Mouse (Mus musculus) hindbrain, embryonic 14.5 days (tissue): Measurements from ENCODE around the gene Gm28102. TPM values are rescaled to one million over a fixed set of nuclear protein-coding genes. Genes with fewer than 3 reads are reported as not detected.
"Not testable (repeated sequence)": the region's sequence is repeated elsewhere in the genome, so short reads cannot be mapped to it uniquely, and the experiment has no call there.

Source experiments
- ATAC-seq: fragments of 200-750 bp; cut with Nextera tagmentation; 2 replicates; pipeline ENCODE4 v1.8.0; 2017; ENCODE audit warnings: moderate number of reproducible peaks, mild to moderate bottlenecking, moderate TSS enrichment, moderate library complexity; ENCODE audit not compliant: low FRiP score
- DNase-seq: peaks from one replicate; pipeline ENCODE4 v3.0.0-alpha.2; 2015; ENCODE audit warnings: low spot score
- H3K27ac ChIP-seq: fragments of 300-500 bp; sonication (generic); 2 replicates; pipeline ENCODE4 v1.5.1; 2014; ENCODE audit warnings: mild to moderate bottlenecking, moderate library complexity
- H3K27me3 ChIP-seq: fragments of 300-500 bp; sonication (generic); 2 replicates; pipeline ENCODE4 v1.6.1; 2014; ENCODE audit warnings: mild to moderate bottlenecking, low read length, mixed read lengths; ENCODE audit not compliant: control insufficient read depth, insufficient read depth
- H3K36me3 ChIP-seq: fragments of 300-500 bp; sonication (generic); replicated peaks from 2 replicates; pipeline ENCODE4 v1.6.1; 2014; ENCODE audit not compliant: control insufficient read depth, insufficient read depth
- H3K4me1 ChIP-seq: fragments of 300-500 bp; sonication (generic); replicated peaks from 2 replicates; pipeline ENCODE4 v1.6.1; 2014; ENCODE audit warnings: antibody characterized with exemption, low read length, mixed read lengths; ENCODE audit not compliant: control insufficient read depth, insufficient read depth
- H3K4me2 ChIP-seq: fragments of 300-500 bp; sonication (generic); replicated peaks from 2 replicates; pipeline ENCODE4 v1.6.1; 2014; ENCODE audit warnings: mild to moderate bottlenecking, moderate library complexity
- H3K4me3 ChIP-seq: fragments of 300-500 bp; sonication (generic); replicated peaks from 2 replicates; pipeline ENCODE4 v1.5.1; 2014; ENCODE audit warnings: mild to moderate bottlenecking, low read length
- H3K9ac ChIP-seq: fragments of 300-500 bp; sonication (generic); 2 replicates; pipeline ENCODE4 v1.6.1; 2014
- H3K9me3 ChIP-seq: fragments of 300-500 bp; sonication (generic); 2 replicates; pipeline ENCODE4 v1.6.1; 2016; ENCODE audit warnings: low read length; ENCODE audit not compliant: control insufficient read depth
- WGBS: fragments of 180-500 bp; shearing (Covaris S2); extraction: QIAGEN DNeasy Blood & Tissue Kit; methylation state at CpG from one replicate; pipeline ENCODE4 v1.1.7; 2014; 5-methylcytosine and 5-hydroxymethylcytosine counted together
- polyA plus RNA-seq: library from polyadenylated mRNA; unstranded; fragments of >200 nt; fragmentation: Nextera tagmentation; extraction: Ambion mirVana; gene quantifications from 2 replicates; pipeline ENCODE4 v1.2.1, GENCODE M21; 2014

Gm28102 gene
- polyA plus RNA-seq = not detected in 2 replicates

DNA sequence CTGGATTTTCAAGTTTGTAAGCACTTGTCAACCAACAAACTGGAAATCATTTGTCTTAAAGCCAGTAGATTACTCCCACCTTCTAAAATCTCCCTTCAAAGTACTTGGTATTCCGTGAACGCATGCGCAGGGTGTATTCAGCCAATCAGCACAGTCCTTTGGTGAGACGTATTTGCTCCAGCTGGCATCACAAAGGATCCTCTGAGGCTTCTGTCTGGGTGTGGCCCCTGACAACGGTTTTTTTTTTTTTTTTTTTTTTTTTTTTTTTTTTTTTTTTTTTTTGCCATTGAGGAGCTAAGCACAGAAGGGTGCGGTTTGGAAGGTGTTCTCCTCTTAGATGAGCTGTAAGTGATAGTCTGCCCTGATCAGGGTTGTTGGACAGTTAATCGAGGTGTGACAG is at the start of gene Gm28102:
Gene Gm28102 (plus strand): TSS at position 301 of the 400 bp plus-strand sequence.
- not testable (repeated sequence) for ATAC-seq, H3K36me3 ChIP-seq, H3K9me3 ChIP-seq, H3K27me3 ChIP-seq, H3K27ac ChIP-seq, H3K4me2 ChIP-seq, H3K4me1 ChIP-seq, H3K4me3 ChIP-seq, DNase-seq, H3K9ac ChIP-seq
- WGBS = 86% methylated on average over 1 of the region's 7 CpGs
